Mouse (Mus musculus): Measurements from ENCODE around the gene Zfp622.
"Not testable (repeated sequence)": the region's sequence is repeated elsewhere in the genome, so short reads cannot be mapped to it uniquely, and the experiment has no call there.

Zfp622 gene

DNA sequence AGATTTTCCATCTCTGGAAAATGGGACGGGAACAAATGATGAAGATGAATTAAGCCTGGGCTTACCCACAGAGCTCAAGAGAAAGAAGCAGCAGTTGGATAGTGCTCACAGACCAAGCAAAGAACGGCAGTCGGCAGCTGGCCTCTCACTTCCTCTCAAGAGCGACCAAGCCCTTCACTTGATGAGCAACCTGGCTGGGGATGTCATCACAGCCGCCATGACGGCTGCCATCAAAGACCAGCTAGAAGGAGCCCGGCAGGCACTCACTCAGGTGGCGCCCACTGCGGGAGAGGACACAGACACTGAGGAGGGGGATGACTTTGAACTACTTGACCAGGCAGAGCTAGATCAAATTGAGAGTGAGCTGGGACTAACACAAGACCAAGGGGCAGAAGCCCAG, 12.6 kb upstream of the Zfp622 start:
- DNase-seq (ENCODE audit: inconsistent ontology term): no peak

DNA sequence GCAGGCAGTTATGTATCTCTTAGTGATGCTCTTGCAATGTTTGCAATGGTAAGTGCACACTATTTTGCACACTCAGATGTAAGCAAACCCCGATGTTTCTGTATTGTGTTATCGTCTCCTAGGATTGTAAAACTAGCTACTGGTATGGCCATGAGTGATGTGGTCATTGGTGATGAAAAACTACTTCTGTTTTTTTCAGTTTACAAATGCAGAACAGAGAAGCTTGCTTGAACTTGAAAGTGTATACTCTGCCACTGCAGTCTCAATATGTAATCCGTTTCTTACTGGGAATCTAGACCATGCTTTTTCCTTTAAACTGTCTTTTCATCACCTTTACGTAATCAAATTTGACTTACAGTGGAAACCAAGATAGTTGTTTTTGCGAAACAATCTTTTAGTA, 11.4 kb upstream of the Zfp622 start:
- DNase-seq (ENCODE audit: inconsistent ontology term): no peak

DNA sequence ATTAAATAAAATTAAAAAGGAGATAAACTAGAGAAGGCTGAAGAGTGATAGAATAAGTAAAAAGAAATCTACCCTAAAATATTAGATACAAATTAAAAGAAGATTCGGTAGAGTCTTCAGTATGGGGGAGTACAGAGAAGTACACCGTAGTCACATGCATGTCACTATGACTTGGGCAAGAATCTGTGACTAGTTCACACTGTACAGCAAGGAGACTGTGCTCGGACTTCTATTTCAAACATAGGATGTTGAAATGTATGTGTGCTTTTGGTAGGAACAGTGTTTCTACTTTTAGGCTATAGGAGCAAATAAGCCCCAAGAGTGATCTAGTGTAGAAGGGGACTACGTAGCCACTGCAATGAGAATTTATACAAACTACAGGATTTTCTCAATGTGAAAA, 9.8 kb upstream of the Zfp622 start:
- no peak for DNase-seq (ENCODE audit: inconsistent ontology term)

DNA sequence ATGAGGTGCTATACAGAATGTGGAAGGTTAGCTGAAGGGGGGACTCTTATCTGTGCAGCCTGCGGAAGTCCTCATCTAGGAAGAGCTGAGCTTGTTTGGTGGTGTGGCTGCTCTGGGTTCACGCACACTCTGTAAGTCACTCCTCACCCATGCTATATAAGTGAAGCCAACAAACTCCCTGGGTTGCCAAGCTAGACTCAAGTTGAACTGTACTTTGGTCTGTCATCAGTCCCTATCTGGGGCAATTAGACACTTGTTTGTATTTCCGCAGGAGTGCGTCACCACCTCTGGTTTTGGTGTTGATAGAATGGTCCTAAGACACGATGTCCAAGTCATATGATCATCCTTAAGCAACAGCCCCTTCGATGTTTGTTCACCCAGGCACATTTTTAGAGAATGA, 8.4 kb upstream of the Zfp622 start:
- no peak for DNase-seq (ENCODE audit: inconsistent ontology term)

DNA sequence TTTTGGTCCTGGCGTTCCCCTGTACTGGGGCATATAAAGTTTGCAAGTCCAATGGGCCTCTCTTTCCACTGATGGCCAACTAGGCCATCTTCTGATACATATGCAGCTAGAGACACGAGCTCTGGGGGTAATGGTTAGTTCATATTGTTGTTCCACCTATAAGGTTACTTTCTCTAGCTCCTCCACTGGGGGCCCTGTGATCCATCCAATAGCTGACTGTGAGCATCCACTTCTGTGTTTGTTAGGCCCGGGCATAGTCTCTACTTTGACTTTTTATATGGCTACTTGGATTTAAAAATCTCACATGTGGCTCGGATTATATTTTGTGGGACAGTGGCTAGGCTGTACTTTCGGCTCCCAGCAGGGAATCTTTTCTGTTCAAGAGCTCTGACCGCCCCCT, 552 bp upstream of the Zfp622 start:
- DNase-seq (ENCODE audit: inconsistent ontology term): not testable (repeated sequence)

DNA sequence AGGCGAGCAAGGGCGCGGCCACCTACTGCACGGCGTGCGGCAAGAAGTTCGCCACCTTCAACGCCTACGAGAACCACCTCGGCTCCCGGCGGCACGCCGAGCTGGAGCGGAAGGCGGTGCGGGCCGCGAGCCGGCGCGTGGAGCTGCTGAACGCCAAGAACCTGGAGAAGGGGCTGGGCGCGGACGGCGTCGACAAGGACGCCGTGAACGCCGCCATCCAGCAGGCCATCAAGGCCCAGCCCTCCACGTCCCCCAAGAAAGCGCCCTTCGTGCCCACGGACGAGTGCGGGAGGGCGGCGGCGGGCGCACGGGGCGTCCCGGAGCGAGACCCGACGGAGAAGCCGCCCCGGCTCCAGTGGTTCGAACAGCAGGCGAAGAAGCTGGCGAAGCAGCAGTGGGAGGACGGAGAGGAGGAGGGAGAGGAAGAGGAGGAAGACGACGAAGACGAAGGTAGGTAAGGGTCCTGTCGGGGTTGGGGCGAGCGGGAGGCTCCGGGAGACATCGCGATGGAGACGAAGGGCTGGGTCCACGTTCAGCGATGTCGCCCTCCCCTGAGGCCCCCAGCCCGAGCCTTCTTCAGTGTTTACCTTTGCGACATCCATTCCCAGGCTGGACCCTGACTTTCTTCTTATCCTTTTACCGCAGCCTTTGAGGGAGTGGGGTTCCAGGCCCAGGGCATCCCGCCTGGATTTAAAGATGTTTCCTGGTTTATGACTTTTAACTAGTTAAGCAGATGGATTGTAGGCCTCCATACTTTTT, 747 bp downstream of the Zfp622 start:
- no peak for DNase-seq (ENCODE audit: inconsistent ontology term)

DNA sequence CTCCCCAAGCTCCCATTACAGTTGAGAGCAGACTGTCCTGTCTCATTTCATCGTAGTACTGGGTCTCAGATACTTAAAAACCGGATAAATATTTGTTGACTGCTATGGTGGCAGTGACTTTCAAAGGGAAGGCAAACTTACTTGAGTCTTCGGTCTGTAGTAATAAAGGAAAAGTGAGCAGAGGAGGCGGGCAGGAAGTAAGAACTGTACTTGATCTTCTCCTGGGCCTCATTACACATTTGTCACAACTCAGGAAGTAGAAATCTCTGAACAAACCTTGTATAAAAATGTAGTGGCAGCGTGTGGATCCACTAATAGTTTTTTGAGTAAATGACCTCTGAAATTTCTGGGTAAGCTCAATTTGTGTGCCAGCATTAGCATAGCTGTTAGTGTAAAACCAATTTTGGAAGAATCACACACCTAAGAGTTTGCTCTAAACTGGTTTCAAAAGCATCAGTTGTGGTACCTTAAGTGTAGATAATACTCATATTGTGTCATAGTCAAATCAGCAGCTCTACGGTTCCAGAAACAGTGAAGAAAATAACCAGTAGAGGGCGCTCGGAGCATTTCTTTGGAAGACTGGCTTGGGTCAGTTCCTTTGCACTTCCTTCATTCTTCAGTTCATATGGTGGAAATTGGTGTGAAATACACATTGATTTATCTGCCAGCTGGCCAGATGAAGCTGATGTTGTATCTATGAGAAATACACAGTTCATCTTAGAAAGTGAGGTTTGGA, 9.0 kb downstream of the Zfp622 start:
- peak; percentile 12 for DNase-seq (ENCODE audit: inconsistent ontology term)

DNA sequence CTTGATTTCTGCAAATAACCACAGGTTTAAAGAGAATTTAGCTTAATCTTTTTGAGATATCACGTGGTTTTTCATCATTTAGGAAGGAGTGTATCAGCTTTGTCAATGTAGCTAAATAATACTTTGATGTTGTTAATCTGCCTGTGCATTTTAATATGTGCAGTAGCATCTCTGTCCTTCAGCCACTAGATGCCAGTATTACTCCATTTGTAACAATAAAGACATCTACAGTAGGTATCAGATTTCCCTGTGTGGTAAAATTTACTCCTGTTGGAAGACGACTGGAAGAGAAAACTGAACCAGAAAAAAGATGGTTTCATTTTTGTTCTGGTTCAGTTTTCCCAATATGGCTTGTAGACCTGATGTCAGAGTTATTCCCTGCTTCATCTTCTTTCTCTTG, 11.4 kb downstream of the Zfp622 start:
- peak; percentile 47 for DNase-seq (ENCODE audit: inconsistent ontology term)

DNA sequence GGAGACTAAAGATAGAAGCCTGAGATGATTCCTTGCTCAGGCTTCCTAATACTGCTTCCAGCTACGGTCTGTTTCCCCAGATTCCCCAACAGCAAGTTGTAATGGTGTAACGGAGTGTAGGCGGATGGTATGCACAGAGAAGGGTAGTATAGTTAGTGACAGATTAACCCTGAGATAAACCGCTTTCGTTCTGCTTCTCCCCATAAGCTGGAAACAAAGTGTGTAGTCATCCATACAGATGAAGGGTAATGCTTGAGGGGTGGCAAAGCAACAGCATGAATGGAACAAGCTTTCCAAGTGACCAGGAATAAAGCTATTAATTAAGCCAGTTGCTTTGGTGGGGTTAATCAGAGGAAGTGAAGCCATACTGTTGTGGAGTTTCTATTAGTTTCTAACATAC, 15.4 kb downstream of the Zfp622 start:
- peak; percentile 43 for DNase-seq (ENCODE audit: inconsistent ontology term)

DNA sequence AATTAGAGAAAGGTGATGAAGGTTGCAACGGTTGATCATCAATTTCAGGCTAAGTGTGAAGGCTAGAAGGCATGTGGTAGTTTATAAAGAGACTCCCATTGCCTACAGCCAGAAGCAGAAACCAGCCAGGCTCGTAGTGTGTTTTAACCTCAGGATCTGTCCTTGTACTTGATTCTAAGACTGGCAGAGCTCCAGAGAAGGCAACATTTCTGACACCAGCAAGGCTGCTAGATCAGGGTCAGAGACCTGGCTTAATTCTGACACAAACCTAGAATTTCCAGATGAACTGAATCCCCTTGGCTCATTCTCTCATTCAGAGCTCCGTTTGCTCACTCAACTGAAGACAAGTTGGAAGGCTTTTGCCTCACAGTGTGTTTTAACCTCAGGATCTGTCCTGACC, 24.5 kb downstream of the Zfp622 start:
- DNase-seq (ENCODE audit: inconsistent ontology term): no peak

DNA sequence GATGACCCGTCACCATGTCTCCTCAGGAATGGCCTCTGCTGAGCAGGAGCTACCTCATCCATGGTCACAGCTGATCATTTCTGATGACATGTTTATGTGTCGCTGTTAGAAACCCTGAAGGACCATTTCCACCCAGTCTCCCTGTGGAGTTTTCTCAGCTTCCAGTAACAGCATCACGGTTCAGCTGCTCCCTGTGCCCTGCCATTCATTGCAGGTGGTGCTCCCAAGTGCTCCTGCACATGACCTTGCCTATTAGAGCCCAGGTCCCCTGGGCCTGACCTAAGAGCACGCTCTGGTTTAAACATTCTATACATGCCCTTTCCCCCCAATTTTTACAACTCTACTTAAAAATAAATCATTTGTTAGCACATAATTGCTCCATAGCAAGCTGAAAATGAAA, 28.7 kb downstream of the Zfp622 start:
- no peak for DNase-seq (ENCODE audit: inconsistent ontology term)

DNA sequence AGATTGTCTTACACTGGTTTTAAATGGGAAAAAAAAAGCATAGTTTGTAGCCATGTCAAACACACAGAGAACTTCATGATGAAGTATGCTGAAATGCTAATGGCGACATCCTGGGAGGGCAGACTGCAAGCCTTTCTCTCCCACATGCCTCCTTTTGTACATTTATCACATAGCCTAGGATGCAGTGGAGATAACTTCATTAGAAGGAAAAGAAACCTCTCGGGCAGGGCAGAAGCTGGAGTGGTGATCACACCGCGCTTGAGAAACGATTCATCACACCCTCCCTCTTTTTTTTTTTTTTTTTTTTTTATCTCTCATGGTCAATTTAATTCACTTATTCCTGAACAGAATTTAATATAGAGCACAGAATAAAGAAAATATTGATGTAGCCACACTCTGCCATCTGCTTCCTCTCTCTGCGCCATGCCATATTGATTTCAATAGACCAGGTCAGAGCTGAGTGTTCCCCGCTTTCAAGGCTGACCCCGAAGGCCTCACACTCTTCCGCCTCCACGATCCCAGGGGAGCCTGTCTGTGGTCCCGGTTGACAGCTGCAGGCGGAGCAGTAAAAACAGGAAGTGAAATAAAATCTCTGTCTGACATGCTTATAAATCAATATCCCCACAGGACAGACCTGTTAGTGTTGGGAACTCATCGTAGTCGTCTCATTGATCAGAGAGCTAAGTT, 32.0 kb downstream of the Zfp622 start:
- DNase-seq (ENCODE audit: inconsistent ontology term): no peak

DNA sequence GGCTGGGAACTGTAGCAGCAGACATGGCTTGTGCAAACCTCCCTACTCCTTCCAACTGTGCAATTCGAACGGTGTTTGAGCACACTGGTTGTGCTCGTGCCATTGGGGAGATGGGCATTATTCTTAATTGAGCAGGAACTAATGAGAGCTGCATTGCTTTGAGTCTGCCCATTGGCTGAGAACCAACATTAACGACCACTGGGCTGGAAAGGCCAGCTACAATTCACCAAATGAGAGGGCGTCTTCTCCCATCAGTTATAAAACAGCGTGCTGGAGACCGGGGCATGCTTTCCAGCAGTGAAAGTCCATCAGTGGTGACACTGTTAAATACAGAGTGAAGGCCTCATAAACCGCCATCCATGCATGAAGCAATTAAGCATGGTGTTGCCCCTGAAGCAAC, 37.6 kb downstream of the Zfp622 start:
- peak; percentile 55 for DNase-seq (ENCODE audit: inconsistent ontology term)

DNA sequence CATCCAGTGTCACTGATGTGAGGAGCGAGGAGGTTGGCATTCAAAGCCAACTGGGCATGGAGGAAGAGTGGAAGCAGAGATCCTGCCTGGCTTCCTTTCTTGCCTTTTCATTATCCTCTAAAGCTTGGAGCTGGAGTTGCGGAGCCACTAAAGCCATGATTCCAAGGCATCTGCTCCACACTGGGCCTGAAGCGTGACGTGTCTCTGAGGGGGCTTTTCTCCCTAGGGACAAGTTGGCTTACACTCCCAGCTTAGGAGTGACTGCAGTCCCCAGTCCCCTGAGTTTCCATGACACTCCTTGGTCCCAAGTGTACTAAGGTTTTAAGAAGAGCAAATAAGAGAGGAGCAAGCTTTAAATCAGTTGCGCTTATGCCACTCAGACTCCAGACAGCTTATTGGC, 38.5 kb downstream of the Zfp622 start:
- DNase-seq (ENCODE audit: inconsistent ontology term): no peak

DNA sequence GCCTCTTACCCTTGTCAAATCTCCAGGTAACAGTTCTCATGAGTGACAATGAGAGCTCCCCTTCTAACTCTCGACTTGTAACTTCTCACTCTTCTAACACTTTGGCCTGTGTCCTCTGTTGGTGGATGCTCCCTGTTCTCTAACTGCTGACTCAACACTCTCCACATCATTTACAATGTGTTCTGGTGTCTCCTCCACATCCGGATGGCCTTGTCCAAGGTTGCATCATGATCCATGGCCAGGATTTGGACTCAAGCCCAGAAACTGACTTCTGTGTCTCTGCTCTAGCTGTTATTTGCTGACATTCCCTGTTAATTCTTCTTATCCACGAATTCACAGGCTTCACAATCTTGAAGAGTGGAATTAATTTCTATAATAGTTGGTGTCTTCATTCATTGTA, 47.5 kb downstream of the Zfp622 start:
- DNase-seq (ENCODE audit: inconsistent ontology term): peak; percentile 58

DNA sequence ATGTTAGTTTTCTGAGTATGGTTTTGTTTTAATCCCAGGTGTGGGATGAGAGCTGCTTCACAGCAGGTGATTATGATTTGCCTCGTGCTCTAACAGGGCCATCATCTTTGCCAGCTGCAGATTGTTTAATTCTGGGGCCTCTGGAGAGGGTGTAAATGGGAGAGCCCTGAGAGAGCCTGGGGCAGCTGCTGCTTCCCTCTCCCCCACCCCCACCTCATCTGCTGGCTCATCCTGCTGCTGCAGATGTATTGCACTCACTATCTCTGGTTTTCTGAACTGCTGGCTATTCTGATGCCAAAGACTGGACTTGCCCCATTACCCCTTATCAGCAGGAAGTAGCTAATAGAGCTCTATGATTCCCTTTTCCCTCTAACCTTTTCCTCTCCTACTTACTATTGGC, 56.4 kb downstream of the Zfp622 start:
- no peak for DNase-seq (ENCODE audit: inconsistent ontology term)

DNA sequence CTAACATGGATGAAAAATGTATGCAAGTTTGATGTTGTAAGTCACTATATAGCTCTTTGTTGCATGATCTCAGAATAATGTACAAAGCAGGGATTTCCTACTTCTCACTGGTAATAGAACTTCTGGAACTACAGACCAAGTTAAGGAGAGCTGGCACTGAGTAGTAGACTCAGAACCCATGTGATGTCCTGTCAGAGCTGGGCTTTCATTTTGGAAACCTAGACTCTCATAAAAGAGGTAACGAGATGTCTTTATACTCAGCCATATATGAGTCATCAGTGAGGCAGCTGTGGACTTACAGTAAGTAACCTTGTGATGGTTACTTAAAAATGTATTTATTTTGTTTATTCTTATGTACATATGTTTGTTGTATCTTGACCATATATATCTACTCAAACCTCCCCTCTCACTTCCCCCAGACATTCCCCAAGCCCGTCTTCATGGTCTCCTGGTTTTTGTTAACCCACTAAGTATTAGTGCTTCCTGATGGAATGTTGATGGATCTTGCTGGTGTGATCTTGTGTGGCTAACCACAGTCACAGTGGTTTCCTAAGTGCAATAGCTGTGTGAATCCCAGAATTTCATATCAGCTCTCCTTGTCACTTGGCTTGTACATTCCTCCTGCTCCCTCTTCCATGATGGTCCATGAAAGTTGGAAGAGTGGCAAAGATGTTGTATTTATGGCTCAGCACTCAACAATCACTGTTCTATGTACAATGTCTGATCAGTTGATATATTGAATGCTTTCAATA, 57.2 kb downstream of the Zfp622 start:
- DNase-seq (ENCODE audit: inconsistent ontology term): peak; percentile 56

Data from Muller cell, postnatal 12 days (primary cell).